Mouse (Mus musculus) lung, postnatal 4 days (tissue): ENCODE data around the gene Fgf3.
"Not testable (repeated sequence)": the region's sequence is repeated elsewhere in the genome, so short reads cannot be mapped to it uniquely, and the experiment has no call there.

Experiments
- DNase-seq, 2 experiments: peaks; one replicate each; pipeline ENCODE4 v3.0.0; 2021

The Fgf3 gene

DNA sequence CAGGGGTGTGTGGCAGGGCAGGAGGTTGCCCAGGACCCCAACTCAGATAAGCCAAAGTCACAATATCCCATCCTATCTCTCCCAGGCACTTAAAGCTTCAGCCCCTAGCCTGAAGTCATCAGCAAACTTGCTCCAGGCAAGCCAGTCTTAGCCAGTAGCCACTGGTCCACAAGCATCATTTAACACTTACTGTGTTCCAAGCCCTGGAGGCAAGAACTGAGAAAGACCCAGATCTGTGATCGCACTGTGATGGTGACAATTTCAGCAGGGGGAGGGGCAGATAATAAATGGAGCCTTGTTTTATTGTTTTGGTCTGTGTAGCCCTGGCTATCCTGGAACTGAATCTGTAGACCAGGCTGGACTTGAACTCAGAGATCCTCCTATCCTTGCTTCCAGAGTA, 20.8 kb downstream of the Fgf3 start:
- no peak for DNase-seq

DNA sequence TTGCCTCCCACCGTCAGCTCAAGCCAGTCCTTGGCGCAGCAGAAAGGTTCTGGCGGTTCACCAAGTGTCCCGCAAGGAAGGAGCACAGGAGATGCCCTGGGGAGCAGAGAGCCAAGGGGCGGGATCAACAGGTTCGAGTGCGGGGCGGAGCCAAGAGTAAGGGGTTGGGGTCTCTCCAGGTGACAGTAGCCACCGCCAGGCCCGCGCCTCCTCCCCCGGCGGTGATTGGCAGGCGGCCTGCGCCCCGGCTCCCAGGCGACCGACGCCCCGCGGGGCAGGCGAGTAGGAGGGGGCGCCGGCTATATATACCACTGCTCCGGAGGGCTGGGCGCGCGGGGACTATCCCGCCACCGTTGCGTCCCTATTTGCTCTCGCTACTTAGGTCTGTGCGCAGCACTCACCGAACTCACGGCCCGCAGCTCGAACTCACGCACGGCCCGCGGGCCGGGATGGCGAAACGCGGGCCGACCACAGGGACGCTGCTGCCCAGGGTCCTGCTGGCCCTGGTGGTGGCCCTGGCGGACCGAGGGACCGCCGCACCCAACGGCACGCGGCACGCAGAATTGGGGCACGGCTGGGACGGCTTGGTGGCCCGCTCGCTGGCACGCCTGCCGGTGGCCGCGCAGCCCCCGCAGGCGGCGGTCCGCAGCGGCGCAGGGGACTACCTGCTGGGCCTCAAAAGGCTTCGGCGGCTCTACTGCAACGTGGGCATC, 23.3 kb downstream of the Fgf3 start:
- DNase-seq, result no peak

DNA sequence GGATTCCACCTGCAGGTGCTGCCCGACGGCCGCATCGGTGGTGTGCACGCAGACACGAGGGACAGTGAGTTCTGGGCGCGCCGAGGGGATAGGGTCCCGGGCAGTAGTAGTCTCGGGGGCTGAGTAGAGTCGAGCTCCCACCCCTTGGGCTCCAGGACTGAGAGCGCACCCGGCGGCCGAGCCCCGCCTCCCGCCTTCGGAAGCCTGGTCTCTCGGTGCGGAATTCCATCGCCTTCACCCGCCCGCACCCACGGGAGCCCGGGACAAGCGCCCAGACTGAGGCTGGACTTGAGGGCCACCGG, 23.8 kb downstream of the Fgf3 start:
- no peak for DNase-seq

DNA sequence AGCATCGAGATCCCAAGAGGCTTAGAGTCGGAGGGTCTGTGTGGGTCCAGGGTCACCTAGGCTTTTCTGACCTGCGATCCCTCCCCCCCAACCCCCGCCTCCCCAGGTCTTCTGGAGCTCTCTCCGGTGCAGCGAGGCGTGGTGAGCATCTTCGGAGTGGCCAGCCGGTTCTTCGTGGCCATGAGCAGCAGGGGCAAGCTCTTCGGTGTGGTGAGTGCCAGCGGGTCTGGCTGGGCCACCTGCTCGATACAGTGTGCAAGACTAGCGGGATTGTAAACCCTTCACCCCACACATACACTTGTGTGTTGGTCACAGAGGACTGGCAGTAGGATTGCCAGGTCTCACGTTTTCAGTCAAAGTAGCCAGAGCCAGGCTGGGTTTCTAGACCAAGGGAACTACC, 24.2 kb downstream of the Fgf3 start:
- DNase-seq, result no peak

DNA sequence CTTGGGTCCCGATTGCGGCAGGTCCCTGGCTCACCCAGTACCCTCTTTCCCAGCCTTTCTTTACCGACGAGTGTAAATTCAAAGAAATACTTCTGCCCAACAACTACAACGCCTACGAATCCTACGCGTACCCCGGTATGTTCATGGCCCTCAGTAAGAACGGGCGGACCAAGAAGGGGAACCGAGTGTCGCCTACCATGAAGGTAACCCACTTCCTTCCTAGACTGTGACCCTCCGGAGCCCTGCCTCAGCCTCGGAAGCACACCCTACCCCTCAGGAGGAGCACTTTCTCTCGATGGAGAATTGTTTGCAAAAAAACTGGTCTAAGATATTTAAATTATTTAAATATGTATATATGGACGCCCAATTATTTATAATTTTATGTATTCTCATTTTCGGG, 24.8 kb downstream of the Fgf3 start:
- DNase-seq, result no peak

DNA sequence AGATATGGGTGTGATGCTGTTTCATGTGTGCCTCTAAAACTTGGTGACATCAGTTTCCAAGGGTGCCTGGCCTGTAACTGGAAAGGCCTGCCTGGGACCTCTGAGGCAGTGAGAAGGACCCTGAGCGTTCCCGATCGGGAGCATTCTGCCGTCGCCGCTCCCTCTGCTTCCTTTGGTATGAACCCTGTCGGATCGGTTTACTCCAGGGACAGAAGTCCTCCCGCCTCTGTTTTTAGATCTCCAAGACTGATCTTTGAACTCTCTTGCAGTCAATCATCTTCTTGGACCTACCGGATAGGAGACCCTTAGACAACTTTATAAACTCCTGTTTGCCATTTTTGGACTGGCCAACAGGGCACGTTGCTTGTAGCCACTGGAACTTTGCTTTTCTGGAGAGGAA, 25.3 kb downstream of the Fgf3 start:
- DNase-seq, result no peak

DNA sequence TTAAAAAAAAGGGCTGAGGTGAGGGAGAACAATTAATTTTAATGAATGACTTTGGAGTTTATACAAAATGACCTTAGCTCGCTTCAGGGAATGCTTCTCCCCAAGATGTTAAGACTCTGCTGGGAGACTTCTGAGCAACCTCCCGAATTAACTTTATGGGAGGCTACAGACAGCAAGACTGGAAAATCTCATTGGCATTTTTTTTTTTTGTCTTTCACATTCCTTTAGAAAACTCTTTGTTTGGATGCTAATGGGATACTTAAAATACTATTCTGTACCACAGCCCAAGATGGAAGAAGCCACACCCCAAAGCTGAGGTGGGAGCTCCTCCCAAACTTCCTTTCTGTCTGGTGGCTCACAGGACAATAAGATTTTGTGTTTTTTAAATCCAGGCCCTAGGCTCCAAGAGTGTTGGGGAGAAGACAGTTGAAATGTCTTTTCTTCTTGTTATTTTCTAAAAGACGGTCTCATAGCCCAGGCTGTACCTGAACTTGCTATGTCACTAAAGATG, 26.3 kb downstream of the Fgf3 start:
- DNase-seq, result no peak

DNA sequence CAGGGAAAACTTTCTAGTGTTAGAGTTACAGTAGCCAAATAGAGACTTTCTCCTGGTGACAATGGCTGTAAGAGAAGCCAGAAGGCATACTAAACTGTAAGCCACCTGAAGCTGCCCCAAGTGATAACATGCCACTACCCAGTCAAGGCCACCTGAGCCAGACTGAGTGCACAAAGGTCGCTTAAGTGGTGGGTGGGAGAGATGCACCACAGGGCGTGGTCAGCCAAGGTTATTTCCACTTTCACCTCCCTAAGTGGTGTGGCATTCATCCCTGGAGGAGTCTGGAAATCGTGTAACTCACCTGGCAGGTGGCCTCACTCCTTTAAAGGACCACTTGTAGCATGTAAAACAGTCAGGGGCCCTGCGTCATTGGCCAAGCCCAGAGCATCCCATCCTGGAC, 29.3 kb downstream of the Fgf3 start:
- no peak for DNase-seq

DNA sequence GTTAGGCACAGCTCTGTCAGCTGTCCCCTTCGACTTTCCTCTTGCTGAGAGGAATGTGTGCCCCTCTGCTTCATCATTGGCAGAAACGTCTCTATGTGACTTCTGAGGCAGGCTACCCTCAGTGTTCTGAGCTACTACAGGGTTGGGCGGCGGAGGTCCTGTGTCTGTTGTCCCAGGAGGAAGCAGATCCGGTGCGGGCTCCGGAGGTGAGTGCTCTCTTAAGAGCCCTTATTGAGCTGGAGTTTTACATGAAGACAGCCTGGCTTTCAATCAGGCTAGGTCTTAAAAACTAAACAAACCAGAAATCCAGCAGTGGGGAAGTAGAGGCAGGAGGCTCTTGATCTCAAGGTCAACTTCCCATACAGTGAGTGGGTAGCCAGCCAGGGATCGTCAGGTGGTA, 29.7 kb downstream of the Fgf3 start:
- no peak for DNase-seq

DNA sequence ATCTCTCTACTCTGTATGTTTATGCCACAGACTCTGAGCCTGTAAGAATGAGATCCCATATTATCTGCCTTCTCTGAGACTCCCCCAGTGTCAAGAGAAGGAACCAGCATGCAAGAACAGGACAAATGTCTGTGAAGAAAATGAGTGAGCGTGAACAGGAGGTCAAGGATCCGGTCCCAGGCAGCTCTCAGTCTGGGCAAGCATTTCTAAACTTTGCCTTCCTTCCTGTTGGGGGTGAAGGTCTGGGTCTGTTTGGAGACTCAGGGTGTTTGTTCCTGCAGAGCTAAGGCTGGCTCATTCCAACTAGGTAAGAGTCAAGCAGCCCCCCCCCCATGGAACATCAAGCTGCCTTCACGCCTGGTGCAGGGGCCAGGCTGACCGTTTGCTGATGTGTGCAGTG, 34.5 kb downstream of the Fgf3 start:
- no peak for DNase-seq

DNA sequence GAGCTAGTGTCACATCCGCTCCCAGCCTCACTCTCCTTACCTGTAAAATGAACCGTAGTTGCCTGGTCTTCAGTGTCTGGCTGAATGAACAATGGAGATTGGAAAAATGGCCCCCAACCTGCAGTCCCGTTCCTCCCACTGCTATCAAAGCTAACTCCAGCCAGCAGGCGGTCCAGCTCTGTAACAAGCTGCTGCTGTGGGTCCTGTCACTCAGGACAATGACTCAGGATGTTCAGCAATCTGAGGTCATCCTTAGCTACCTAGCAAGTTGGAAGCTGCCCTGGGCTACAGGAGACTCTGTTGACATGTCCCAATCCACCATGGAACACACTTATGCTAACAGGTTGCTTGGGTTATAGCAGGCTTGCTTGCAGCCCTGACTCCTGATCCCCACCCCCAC, 35.3 kb downstream of the Fgf3 start:
- DNase-seq, result no peak

DNA sequence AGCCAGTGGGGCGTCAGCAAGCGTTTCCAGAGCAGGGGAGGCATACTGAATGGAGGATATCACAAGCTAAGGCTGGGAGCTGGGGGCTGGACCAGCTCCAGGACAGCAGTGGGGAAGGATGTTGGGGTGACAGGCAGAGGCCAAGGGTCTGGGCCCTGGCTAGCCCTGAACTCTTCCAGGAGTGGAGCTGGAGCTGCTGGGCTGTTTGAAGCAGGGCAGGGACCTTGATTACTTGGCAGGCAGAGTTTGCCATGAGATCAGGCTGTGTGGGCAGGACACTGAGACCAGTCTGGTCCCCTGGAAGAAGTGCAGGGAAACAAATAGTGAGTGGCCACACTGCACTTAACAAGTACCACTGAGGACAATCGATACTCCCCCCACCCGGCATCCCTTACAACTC, 36.3 kb downstream of the Fgf3 start:
- no peak for DNase-seq

DNA sequence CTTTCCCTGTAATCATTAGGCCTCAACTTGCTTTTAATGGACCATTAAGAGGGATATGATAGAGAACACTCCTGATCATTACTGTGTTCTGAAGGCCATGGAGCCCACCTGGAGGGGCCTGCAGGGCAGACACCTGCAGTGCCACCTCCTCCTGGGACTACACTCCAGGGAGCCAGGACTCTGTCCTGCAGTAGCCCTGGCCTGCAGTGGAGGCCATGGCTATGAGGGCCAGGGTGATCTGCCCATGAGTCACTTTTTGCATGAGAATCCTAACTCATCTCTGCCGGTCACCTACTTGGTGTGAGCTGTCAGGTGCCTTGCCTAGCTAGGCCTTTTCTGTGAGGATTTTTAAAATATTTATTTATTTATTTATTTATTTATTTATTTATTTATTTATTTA, 40.5 kb downstream of the Fgf3 start:
- no peak for DNase-seq

DNA sequence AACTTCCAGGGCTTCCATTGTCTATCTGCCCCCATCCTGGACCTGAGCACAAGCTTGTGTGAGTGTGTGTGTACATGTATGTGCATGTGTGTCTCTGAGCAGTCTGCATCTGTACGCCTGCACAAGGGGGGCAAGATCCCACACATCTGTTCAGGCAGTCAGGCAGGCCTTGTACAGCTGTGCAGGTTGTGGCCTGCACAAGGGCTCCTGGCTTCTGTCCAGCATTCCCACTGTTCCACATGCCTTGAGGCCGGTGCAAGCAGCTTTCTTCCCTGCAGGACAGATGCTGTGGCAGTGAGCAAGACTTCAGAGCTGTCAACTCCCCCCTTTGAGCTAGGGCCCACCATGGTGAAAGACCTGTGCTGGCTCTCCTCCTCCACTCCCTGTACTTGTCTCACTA, 45.2 kb downstream of the Fgf3 start:
- DNase-seq, result no peak

DNA sequence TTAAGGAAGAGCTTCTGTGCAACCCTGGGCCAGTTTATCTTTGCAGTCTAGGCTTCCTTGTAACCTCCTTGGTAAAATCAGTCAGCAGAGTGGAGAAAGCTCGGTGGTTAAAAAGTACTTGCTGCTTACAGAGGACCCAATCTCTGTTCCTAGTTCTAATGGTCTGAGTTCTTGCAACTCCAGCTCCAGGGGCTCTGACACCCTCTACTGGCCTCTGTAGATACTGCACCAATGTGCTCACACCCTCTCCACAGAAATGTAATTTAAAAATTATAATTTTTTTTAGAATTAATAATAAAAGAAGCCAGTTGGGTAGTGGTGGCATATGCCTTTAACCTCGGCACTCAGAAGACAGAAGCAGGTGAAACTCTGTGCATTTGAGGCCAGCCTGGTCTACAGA, 49.8 kb downstream of the Fgf3 start:
- DNase-seq, result no peak

DNA sequence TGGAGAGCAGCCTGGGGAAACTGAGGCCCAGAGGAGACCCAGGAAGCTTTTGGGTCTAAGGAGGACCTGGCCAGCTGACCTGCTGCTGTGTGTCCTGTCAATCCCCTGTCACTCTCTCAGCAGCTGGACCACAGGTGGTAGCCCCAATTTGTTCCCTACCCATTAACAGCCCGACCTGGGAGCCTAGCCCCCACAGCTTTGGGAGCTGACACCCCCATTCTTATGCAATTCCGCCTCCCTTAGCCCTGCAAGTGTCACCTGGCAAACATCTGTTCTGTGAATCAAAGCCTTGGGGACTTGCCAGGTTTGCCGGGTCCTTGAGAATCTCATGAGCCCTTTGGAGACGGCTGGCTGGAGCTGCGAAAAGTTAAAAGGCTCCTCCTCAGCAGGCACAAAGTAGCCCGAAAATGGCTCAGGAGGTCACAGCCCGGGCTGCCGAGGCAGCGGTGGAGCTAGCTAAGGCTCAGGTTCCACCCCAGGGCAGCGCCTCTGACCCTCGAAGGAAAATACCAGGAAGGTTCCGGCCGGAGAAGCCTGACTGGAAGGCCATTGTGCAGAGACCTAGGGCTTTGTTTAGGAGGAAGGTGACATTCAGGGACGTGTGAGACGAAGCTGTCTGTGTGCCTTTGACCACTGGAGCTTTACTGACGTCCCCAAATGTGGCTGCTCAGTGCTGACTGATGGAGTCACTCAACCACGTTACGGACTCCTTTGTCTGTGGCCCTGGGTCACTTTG, 50.8 kb downstream of the Fgf3 start:
- DNase-seq, result peak in 1 of 2 experiments; percentile 40

DNA sequence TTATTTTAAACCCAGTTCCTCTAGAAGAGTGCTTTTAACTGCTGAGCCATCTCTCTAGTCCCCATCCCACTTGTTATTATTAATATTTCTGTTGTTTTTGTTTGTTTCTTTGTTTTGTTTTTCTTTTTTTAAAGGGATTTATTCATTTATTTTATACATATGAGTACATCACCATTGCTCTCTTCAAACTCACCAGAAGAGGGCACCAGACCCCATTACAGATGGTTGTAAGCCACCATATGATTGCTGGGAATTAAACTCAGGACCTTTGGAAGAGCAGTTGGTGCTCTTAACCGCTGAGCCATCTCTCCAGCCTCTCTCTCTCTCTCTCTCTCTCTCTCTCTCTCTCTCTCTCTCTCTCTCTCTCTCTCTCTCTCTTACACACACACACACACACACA, 52.8 kb downstream of the Fgf3 start:
- DNase-seq, result not testable (repeated sequence)

DNA sequence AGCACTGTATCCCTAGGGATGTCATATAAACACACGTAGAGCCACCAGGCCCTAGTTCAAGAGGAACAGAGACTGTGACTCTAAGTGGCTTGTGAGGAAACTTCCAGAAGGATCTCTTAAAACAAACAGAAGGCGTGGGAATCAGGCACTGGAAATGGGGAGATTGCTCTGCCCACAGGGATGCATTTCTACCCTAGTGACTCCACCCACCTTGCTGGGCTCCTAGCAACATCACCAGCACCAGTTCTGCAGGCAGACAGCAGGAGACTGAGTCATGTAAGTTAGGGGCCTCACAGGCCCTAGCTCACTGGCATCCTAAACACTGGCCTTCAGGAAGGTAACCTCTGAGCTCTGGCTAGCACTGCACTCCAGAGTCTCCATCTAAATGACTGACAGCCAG, 54.0 kb downstream of the Fgf3 start:
- DNase-seq, result no peak

DNA sequence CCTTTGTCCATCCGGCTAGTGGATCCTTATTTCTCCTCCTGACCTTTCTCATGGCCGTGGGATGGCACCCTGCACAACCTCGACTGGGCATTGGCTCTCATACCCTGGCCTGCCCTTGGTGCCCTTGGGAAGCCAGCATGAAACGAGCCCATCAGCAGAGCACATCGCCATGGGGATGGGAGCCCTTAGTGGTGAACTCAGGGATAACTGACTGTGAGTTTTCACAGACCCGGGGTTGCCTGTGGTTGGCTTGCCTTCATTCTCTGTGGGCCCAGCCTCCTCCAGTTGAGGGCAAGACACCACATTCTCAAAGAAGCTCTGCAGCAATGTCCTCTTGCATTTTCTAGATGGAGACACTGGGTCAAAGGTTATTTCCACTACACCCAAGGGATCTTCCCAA, 54.4 kb downstream of the Fgf3 start:
- no peak for DNase-seq
